Mouse (Mus musculus) cerebellum, postnatal 36 days (tissue): Measurements from ENCODE around the gene Ppil1.
"Not testable (repeated sequence)": the region's sequence is repeated elsewhere in the genome, so short reads cannot be mapped to it uniquely, and the experiment has no call there.

ENCODE experiments used
- DNase-seq, 2 experiments: peaks; one replicate each; pipeline ENCODE4 v3.0.0; 2021 to 2022; ENCODE audit warnings: mixed read lengths in 2 of 2

Ppil1 gene

GRCm38 (mm10) chr17:29280422-29280821 lies 16.4 kb upstream of the Ppil1 start:
- no peak for DNase-seq

- no peak for DNase-seq
These were observed 9.9 kb upstream of the Ppil1 start for GRCm38 (mm10) chr17:29273889-29274288.

- DNase-seq, result no peak
These were observed 9.2 kb upstream of the Ppil1 start for GRCm38 (mm10) chr17:29273156-29273555.

GRCm38 (mm10) chr17:29270148-29270698 lies 6.2 kb upstream of the Ppil1 start:
- no peak for DNase-seq

- peak in 1 of 2 experiments; percentile 18 for DNase-seq
These were observed 5.3 kb upstream of the Ppil1 start for GRCm38 (mm10) chr17:29269349-29269706.

GRCm38 (mm10) chr17:29268682-29269348 lies 4.8 kb upstream of the Ppil1 start, which contains the start of gene BC004004:
TSS of gene BC004004 (plus strand) at chr17:29268788.
- DNase-seq, result peak; percentile 95 to 98

- peak in 1 of 2 experiments; percentile 29 for DNase-seq
These were observed 4.1 kb upstream of the Ppil1 start for GRCm38 (mm10) chr17:29267931-29268681.

GRCm38 (mm10) chr17:29267040-29267439 lies 3.1 kb upstream of the Ppil1 start:
- not testable (repeated sequence) for DNase-seq

- DNase-seq, result no peak
These were observed 774 bp upstream of the Ppil1 start for GRCm38 (mm10) chr17:29264760-29265159.

GRCm38 (mm10) chr17:29263417-29263816 lies 569 bp downstream of the Ppil1 start:
- no peak for DNase-seq

GRCm38 (mm10) chr17:29262259-29262649 lies 1.7 kb downstream of the Ppil1 start:
- no peak for DNase-seq

GRCm38 (mm10) chr17:29261603-29262258 lies 2.3 kb downstream of the Ppil1 start:
- no peak for DNase-seq

GRCm38 (mm10) chr17:29260501-29260900 lies 3.5 kb downstream of the Ppil1 start:
- no peak for DNase-seq

GRCm38 (mm10) chr17:29259489-29259888 lies 4.5 kb downstream of the Ppil1 start:
- peak; percentile 82 to 84 for DNase-seq

GRCm38 (mm10) chr17:29258921-29259320 lies 5.1 kb downstream of the Ppil1 start:
- no peak for DNase-seq

GRCm38 (mm10) chr17:29258025-29258558 lies 5.9 kb downstream of the Ppil1 start:
- DNase-seq, result no peak

- DNase-seq, result no peak
These were observed 6.9 kb downstream of the Ppil1 start for GRCm38 (mm10) chr17:29257001-29257511.

- DNase-seq, result no peak
These were observed 7.5 kb downstream of the Ppil1 start for GRCm38 (mm10) chr17:29256507-29256906.

- DNase-seq, result not testable (repeated sequence)
These were observed 9.2 kb downstream of the Ppil1 start for GRCm38 (mm10) chr17:29254784-29255183.

- DNase-seq, result no peak
These were observed 10.3 kb downstream of the Ppil1 start for GRCm38 (mm10) chr17:29253684-29254083.

- no peak for DNase-seq
These were observed 10.8 kb downstream of the Ppil1 start for GRCm38 (mm10) chr17:29253236-29253635.

- DNase-seq, result no peak
These were observed 12.2 kb downstream of the Ppil1 start for GRCm38 (mm10) chr17:29251608-29252390.
